Mouse (Mus musculus) embryonic facial prominence, embryonic 14.5 days (tissue): ENCODE results near the gene Copz1. TPM values are rescaled to one million over a fixed set of nuclear protein-coding genes. Genes with fewer than 3 reads are reported as not detected.
A peak's percentile ranks its signal among the peaks of the same experiment; 100 is the strongest.

ENCODE experiments used
- ATAC-seq: fragments of 200-750 bp; cut with Nextera tagmentation; 2 replicates; pipeline ENCODE4 v1.8.0; 2017; ENCODE audit warnings: low read depth, moderate number of reproducible peaks, moderate TSS enrichment
- DNase-seq: peaks from one replicate; pipeline ENCODE4 v3.0.0-alpha.2; 2015; ENCODE audit warnings: low spot score
- H3K27ac ChIP-seq: fragments of 300-500 bp; sonication (generic); replicated peaks from 2 replicates; pipeline ENCODE4 v1.5.1; 2014; ENCODE audit warnings: low read depth, mild to moderate bottlenecking, low read length, moderate library complexity
- H3K27me3 ChIP-seq: fragments of 300-500 bp; sonication (generic); replicated peaks from 2 replicates; pipeline ENCODE4 v1.6.1; 2014; ENCODE audit warnings: low read length; ENCODE audit not compliant: control insufficient read depth, insufficient read depth
- H3K36me3 ChIP-seq: fragments of 300-500 bp; sonication (generic); 2 replicates; pipeline ENCODE4 v1.6.1; 2014; ENCODE audit warnings: low read length, mixed read lengths; ENCODE audit not compliant: control insufficient read depth, insufficient read depth
- H3K4me1 ChIP-seq: fragments of 300-500 bp; sonication (generic); 2 replicates; pipeline ENCODE4 v1.6.1; 2014; ENCODE audit warnings: antibody characterized with exemption, low read length; ENCODE audit not compliant: control insufficient read depth, insufficient read depth
- H3K4me2 ChIP-seq: fragments of 300-500 bp; sonication (generic); 2 replicates; pipeline ENCODE4 v1.6.1; 2014; ENCODE audit warnings: low read depth, mild to moderate bottlenecking, low read length, moderate library complexity, mixed read lengths
- H3K4me3 ChIP-seq: fragments of 300-500 bp; sonication (generic); 2 replicates; pipeline ENCODE4 v1.5.1; 2014; ENCODE audit warnings: low read depth, mild to moderate bottlenecking, low read length
- H3K9ac ChIP-seq: fragments of 300-500 bp; sonication (generic); 2 replicates; pipeline ENCODE4 v1.6.1; 2014; ENCODE audit warnings: low read depth, mild to moderate bottlenecking, low read length, moderate library complexity, mixed read lengths
- H3K9me3 ChIP-seq: fragments of 300-500 bp; sonication (generic); 2 replicates; pipeline ENCODE4 v1.6.1; 2016; ENCODE audit warnings: low read length; ENCODE audit not compliant: control insufficient read depth
- WGBS: fragments of 180-500 bp; shearing (Covaris S2); extraction: QIAGEN DNeasy Blood & Tissue Kit; methylation state at CpG from one replicate; pipeline ENCODE4 v1.1.7; 2014; 5-methylcytosine and 5-hydroxymethylcytosine counted together
- polyA plus RNA-seq: library from polyadenylated mRNA; unstranded; fragments of >200 nt; fragmentation: Nextera tagmentation; extraction: Ambion mirVana; gene quantifications from 2 replicates; pipeline ENCODE4 v1.2.1, GENCODE M21; 2014

Copz1 gene
- polyA plus RNA-seq, 1 experiment from 2014 or later: 274 TPM

DNA sequence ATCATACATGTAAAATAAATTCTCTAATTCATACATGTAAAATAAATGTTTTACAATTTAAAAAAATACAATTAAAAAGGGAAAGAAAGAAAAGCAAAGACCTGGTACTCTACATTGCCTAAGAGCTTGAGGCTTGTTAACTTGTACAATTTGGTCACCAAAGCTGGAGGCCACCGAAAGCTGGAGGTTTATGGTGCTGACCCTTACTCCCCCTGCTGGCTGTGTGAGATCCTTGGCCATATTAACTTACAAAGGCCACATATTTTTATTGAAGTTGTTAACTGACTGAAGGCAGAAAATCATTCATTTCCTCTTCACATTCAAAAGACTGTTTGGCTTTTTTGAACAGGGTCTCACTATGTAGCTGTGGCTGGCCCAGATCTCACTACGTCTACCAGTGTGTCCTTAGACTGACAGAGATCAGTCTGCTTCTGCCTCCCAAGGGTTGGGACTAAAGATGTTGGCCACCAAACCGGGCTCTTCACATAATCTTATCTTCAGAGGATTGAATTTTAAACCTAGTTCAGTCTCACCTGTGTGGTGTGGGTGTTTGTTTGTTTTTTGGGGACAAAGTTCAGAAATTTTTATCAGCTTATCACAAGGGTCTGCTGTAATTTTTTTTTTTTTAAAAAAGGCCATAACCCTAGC lies 8.4 kb downstream of the Copz1 start:
- no peaks in the 10 kb centered on the region for H3K27me3 ChIP-seq
- H3K4me3 ChIP-seq: no peak overlapping the region
- H3K27ac ChIP-seq: no peak overlapping the region
- peak; percentile 58 for DNase-seq
- no peak for ATAC-seq
- 68% methylated on average over 3 of the region's 3 CpGs for WGBS
- 0 out of 2 replicates have a peak, but pooled peaks cover 3% of the 10 kb centered on the region for H3K36me3 ChIP-seq
- H3K9me3 ChIP-seq: no peaks in the 10 kb centered on the region
- H3K4me2 ChIP-seq: no peak overlapping the region
- peaks cover 13% of the 10 kb centered on the region for H3K4me1 ChIP-seq
- no peak overlapping the region for H3K9ac ChIP-seq

DNA sequence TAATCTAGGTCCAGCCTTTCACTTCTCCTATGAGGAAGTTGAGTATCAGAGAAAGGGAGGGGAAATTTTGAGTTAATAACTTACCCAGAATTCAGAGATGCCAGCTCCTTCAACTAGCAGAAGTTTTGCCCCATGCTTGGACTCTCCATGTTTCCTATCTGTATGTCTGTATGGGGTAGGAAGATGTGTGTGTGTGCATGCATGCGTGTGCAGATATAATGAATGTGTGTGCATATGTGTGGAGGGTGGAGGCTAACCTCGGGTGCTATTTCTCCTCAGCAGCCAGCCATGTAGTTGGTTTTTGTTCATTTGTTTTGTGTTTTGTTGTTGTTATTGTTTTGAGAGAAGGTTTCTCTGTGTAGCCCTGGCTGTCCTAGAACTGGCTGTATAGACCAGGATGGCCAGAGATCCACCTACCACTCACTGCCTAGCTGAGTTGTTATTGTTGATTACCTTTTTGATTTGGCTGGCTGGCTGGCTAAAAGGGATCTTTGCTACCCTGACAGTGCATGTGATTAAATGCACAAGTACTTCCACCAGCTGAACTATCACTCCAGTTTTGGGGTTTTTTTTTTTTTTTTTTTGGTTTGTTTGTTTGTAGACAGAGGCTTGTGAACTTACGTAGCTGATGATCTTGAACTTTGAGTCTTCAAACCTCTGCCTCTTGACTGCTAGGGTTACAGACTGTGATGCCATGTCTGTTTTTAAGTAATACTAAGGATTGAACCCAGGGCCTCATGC lies 9.1 kb downstream of the Copz1 start:
- H3K9me3 ChIP-seq: no peaks in the 10 kb centered on the region
- WGBS: 93% methylated on average over 3 of the region's 3 CpGs
- H3K9ac ChIP-seq: no peak overlapping the region
- peaks cover 17% of the 10 kb centered on the region for H3K4me1 ChIP-seq
- no peak overlapping the region for H3K27ac ChIP-seq
- ATAC-seq (no peak), DNase-seq (no peak)
- H3K27me3 ChIP-seq: no peaks in the 10 kb centered on the region
- no peak overlapping the region for H3K4me3 ChIP-seq
- H3K36me3 ChIP-seq: 0 out of 2 replicates have a peak, but pooled peaks cover 5% of the 10 kb centered on the region
- no peak overlapping the region for H3K4me2 ChIP-seq

- no peaks in the 10 kb centered on the region for H3K27me3 ChIP-seq
- ATAC-seq (no peak), DNase-seq (no peak)
- H3K9ac ChIP-seq: no peak overlapping the region
- no peaks in the 10 kb centered on the region for H3K9me3 ChIP-seq
- no peak overlapping the region for H3K4me2 ChIP-seq
- H3K36me3 ChIP-seq: peaks cover 16% of the 10 kb centered on the region; the same call in 1 of the 2 replicates
- 58% methylated on average over 3 of the region's 3 CpGs for WGBS
- H3K4me3 ChIP-seq: no peak overlapping the region
- peaks cover 17% of the 10 kb centered on the region for H3K4me1 ChIP-seq
- H3K27ac ChIP-seq: no peak overlapping the region
Measured at GRCm38 (mm10) chr15:103284066-103284465, 11.6 kb downstream of the Copz1 start.

DNA sequence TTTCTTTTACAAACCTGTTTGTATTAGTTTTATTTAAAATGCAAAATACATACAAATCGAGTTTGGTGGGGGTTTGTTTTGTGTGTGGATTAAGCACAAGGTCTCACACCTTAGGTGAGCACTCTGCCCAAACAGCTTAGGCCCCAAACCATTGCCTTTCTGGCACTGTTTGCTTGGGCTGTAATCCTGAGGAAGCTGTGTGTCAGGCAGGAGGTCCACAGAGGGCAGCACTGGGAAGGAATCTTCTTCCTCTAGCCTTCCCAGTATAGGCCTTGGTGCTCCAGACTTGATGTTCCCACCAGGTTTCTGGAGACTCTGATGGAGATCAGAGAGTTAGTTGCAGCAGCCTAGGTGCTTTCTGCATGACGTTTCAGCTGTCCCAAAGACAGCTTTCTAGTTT lies 12.1 kb downstream of the Copz1 start:
- ATAC-seq (no peak), DNase-seq (no peak)
- no peak overlapping the region for H3K4me3 ChIP-seq
- 35% methylated on average over 2 of the region's 2 CpGs for WGBS
- H3K27ac ChIP-seq: peak overlapping the region; percentile 63; the same call in 1 of the 2 replicates
- no peak overlapping the region for H3K4me2 ChIP-seq
- H3K27me3 ChIP-seq: no peaks in the 10 kb centered on the region
- H3K9ac ChIP-seq: no peak overlapping the region
- no peaks in the 10 kb centered on the region for H3K9me3 ChIP-seq
- H3K4me1 ChIP-seq: peaks cover 17% of the 10 kb centered on the region
- peaks cover 16% of the 10 kb centered on the region; the same call in 1 of the 2 replicates for H3K36me3 ChIP-seq

DNA sequence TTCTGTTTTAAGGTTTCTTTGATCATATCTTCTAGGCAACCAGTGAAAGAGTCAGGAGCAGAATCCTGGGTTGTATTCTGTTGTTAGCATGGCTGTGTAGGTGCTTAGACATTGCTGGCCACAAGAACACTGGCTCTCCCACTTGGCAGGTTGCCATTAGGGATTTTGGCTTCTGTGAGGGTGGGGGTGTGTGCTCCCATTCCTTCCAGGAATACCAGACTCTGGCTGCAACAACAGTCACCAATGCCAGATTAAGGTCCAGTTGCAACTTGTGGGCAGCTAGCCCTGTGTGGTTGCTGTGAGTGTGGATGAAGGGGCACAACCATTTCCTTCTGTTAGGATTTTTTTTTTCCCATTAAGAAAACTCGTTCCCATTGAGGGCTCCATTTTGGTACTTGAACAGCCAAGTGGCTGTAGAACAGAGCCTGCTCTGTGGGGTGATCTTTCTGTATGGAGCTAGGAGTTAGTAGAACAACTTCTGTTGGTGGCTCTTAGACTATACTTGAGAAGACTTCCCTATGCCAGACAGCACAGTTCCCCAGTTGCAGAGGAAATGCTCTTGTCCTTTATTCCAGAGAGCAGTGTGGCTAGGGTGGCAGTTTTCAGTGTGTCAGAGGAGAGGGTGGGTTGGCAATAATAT lies 13.4 kb downstream of the Copz1 start:
- peak overlapping the region; percentile 63 for H3K27ac ChIP-seq
- no peak overlapping the region for H3K4me3 ChIP-seq
- H3K9ac ChIP-seq: no peak overlapping the region
- peaks cover 25% of the 10 kb centered on the region for H3K36me3 ChIP-seq
- ATAC-seq: peak; percentile 51
- H3K9me3 ChIP-seq: no peaks in the 10 kb centered on the region
- 68% methylated on average over 1 of the region's 1 CpGs for WGBS
- H3K4me2 ChIP-seq: no peak overlapping the region
- peak; percentile 74 for DNase-seq
- H3K27me3 ChIP-seq: no peaks in the 10 kb centered on the region
- peaks cover 17% of the 10 kb centered on the region for H3K4me1 ChIP-seq

GRCm38 (mm10) chr15:103289600-103289999 lies 17.1 kb downstream of the Copz1 start:
- H3K27me3 ChIP-seq: no peaks in the 10 kb centered on the region
- no peak overlapping the region for H3K9ac ChIP-seq
- H3K9me3 ChIP-seq: no peaks in the 10 kb centered on the region
- ATAC-seq (no peak), DNase-seq (no peak)
- no peak overlapping the region for H3K4me2 ChIP-seq
- H3K27ac ChIP-seq: peak overlapping the region; percentile 34; the same call in 1 of the 2 replicates
- H3K4me3 ChIP-seq: no peak overlapping the region
- peaks cover 56% of the 10 kb centered on the region for H3K36me3 ChIP-seq
- peaks cover 17% of the 10 kb centered on the region for H3K4me1 ChIP-seq
- WGBS: 40% methylated on average over 5 of the region's 5 CpGs

GRCm38 (mm10) chr15:103290417-103290816 lies 17.9 kb downstream of the Copz1 start:
- WGBS: 69% methylated on average over 6 of the region's 6 CpGs
- Histone ChIP-seq H3K4me2 (no peak overlapping the region), H3K27ac (no peak overlapping the region), H3K9ac (no peak overlapping the region), H3K27me3 (no peaks in the 10 kb centered on the region), H3K36me3 (peaks cover 56% of the 10 kb centered on the region), H3K4me1 (peaks cover 11% of the 10 kb centered on the region), H3K4me3 (no peak overlapping the region), H3K9me3 (no peaks in the 10 kb centered on the region)
- no peak for DNase-seq
- ATAC-seq: no peak

GRCm38 (mm10) chr15:103290843-103291242 lies 18.3 kb downstream of the Copz1 start:
- Histone ChIP-seq H3K4me1 (peaks cover 11% of the 10 kb centered on the region), H3K36me3 (peaks cover 57% of the 10 kb centered on the region), H3K4me2 (no peak overlapping the region), H3K27me3 (no peaks in the 10 kb centered on the region), H3K9ac (no peak overlapping the region), H3K9me3 (no peaks in the 10 kb centered on the region), H3K27ac (no peak overlapping the region), H3K4me3 (no peak overlapping the region)
- WGBS: 92% methylated on average over 9 of the region's 9 CpGs
- DNase-seq (no peak), ATAC-seq (no peak)
